Mouse (Mus musculus): Measurements from ENCODE around the gene Psme2. TPM values are rescaled to one million over a fixed set of nuclear protein-coding genes. Genes with fewer than 3 reads are reported as not detected.

Gene Psme2
- polyA plus RNA-seq, 1 experiment from 2014 or later: 200 TPM

GRCm38 (mm10) chr14:55614565-55615178 is 23.8 kb upstream of the Psme2 start:
- Histone ChIP-seq H3K36me3 (peaks cover 5% of the 10 kb centered on the region), H3K27me3 (replicated peaks) (no peaks in the 10 kb centered on the region), H3K4me2 (no peak overlapping the region), H3K4me3 (no peak overlapping the region), H3K4me1 (replicated peaks) (peaks cover 27% of the 10 kb centered on the region), H3K9ac (no peak overlapping the region), H3K27ac (ENCODE audit: poor library complexity, severe bottlenecking) (no peak overlapping the region), H3K9me3 (replicated peaks) (no peaks in the 10 kb centered on the region)
- 53% methylated on average over 7 of the region's 7 CpGs for WGBS
- no peak for ATAC-seq (ENCODE audit: insufficient number of reproducible peaks, low FRiP score)

DNA sequence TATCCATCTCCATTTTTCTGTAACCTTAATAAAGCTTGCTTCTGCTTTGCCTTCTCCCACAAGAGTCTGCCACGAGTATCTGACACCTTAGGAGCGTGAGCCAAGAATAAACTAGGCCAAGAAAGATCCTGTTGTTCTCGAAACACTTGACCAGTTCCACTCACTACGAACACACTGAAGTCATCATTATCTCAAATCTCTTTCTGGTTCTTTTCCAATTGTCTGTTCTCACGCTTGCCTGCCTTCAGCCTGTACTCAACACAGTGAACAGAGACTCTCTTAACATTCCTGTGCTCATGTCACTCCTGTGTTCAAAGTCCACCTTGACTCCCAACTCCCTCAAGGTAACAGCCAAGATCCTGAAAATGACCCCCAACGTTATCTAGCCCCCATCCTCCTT is 22.4 kb upstream of the Psme2 start:
- H3K9ac ChIP-seq: no peak overlapping the region
- no peak overlapping the region for H3K4me2 ChIP-seq
- 35% methylated on average over 6 of the region's 6 CpGs for WGBS
- ATAC-seq (ENCODE audit: insufficient number of reproducible peaks, low FRiP score): no peak
- no peak overlapping the region for H3K4me3 ChIP-seq
- no peaks in the 10 kb centered on the region for H3K27me3 ChIP-seq (replicated peaks)
- H3K27ac ChIP-seq (ENCODE audit: poor library complexity, severe bottlenecking): no peak overlapping the region; the same call in 1 of the 2 replicates
- no peaks in the 10 kb centered on the region for H3K9me3 ChIP-seq (replicated peaks)
- peaks cover 18% of the 10 kb centered on the region for H3K36me3 ChIP-seq
- peaks cover 19% of the 10 kb centered on the region for H3K4me1 ChIP-seq (replicated peaks)

DNA sequence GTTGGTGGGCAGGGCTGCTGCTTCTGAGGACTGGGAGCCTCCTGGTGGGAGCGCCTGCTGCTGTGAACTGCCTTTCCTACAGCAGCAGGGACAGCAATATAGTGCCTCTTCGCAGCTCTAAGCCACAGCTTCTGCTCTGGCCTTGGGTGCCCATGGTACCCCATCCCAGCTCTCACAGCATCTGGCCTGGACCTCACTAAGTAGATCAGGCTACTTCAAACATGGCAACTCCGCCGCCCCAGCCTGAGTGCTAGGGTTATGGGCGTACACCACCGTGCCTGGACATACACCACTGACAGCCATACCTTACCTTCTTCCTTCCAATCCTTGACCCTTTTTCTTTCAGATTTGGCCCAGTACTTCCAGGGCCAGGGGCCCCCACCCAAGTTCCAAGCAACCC is 17.4 kb upstream of the Psme2 start:
- Histone ChIP-seq H3K4me3 (no peak overlapping the region), H3K4me1 (replicated peaks) (peaks cover 11% of the 10 kb centered on the region), H3K9me3 (replicated peaks) (no peaks in the 10 kb centered on the region), H3K4me2 (no peak overlapping the region), H3K36me3 (peaks cover 53% of the 10 kb centered on the region), H3K27me3 (replicated peaks) (no peaks in the 10 kb centered on the region), H3K27ac (ENCODE audit: poor library complexity, severe bottlenecking) (no peak overlapping the region), H3K9ac (no peak overlapping the region)
- ATAC-seq (ENCODE audit: insufficient number of reproducible peaks, low FRiP score): no peak
- WGBS: 89% methylated on average over 6 of the region's 6 CpGs

GRCm38 (mm10) chr14:55605743-55606459 is 15.0 kb upstream of the Psme2 start:
- Histone ChIP-seq H3K4me1 (replicated peaks) (peaks cover 4% of the 10 kb centered on the region), H3K4me3 (no peak overlapping the region), H3K27ac (ENCODE audit: poor library complexity, severe bottlenecking) (no peak overlapping the region), H3K9ac (no peak overlapping the region), H3K4me2 (no peak overlapping the region), H3K27me3 (replicated peaks) (no peaks in the 10 kb centered on the region), H3K9me3 (replicated peaks) (no peaks in the 10 kb centered on the region), H3K36me3 (peaks cover 78% of the 10 kb centered on the region)
- ATAC-seq (ENCODE audit: insufficient number of reproducible peaks, low FRiP score): no peak
- 73% methylated on average over 16 of the region's 16 CpGs for WGBS

DNA sequence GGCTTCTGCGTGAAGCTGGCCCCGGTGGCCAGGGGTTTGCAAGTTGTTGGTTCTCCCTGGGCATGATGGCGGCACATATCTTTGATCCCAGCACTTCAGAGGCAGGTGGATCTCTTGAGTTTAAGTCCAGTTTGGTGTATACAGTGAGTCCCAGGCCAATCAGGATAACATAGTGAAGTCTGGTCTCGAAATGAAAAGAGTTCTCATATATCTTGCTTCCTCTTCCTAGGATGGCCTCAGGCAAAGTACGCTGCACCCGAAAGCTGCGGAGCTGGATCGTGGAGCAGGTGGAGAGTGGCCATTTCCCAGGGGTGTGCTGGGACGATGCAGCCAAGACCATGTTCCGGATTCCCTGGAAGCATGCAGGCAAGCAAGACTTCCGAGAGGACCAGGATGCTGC is 13.9 kb upstream of the Psme2 start:
- Histone ChIP-seq H3K9ac (no peak overlapping the region), H3K4me1 (replicated peaks) (peaks cover 4% of the 10 kb centered on the region), H3K36me3 (peaks cover 84% of the 10 kb centered on the region), H3K4me2 (peak overlapping the region; percentile 69), H3K27ac (ENCODE audit: poor library complexity, severe bottlenecking) (no peak overlapping the region), H3K27me3 (replicated peaks) (no peaks in the 10 kb centered on the region), H3K4me3 (no peak overlapping the region), H3K9me3 (replicated peaks) (no peaks in the 10 kb centered on the region)
- ATAC-seq (ENCODE audit: insufficient number of reproducible peaks, low FRiP score): no peak
- WGBS: 94% methylated on average over 11 of the region's 11 CpGs

GRCm38 (mm10) chr14:55603633-55604576 is 13.0 kb upstream of the Psme2 start:
- H3K36me3 ChIP-seq: peaks cover 84% of the 10 kb centered on the region
- 15% methylated on average over 19 of the region's 19 CpGs for WGBS
- ATAC-seq (ENCODE audit: insufficient number of reproducible peaks, low FRiP score): peak; percentile 90

DNA sequence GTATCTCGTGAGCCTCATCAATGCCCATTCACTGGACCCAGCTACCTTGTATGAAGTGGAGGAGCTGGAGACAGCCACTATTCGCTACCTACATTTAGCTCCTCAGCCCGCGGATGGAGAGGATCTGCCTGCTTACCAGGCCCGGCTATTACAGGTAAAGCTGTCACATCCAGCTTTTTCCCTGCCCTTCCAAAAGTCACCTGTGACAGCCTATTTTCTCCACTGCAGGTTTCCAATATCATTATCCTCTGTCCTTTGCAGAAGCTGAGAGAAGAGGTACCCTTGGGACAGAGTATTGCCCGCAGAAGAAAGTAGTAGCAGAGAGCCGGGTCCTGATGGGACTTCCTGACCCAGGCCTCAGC is 12.3 kb upstream of the Psme2 start, which contains the start of gene Irf9:
Gene Irf9, plus strand, starts transcription at position 301 of the 362 bp plus-strand sequence.
- ATAC-seq (ENCODE audit: insufficient number of reproducible peaks, low FRiP score): no peak
- H3K4me3 ChIP-seq: peak within 1 kb of the TSS; percentile 46
- H3K4me2 ChIP-seq: peak within 1 kb of the TSS; percentile 69
- H3K36me3 ChIP-seq: peaks cover 84% of the 10 kb centered on the region
- peak within 1 kb of the TSS; percentile 66 for H3K9ac ChIP-seq
- no peaks in the 10 kb centered on the region for H3K27me3 ChIP-seq (replicated peaks)
- H3K9me3 ChIP-seq (replicated peaks): no peaks in the 10 kb centered on the region
- H3K4me1 ChIP-seq (replicated peaks): peaks cover 4% of the 10 kb centered on the region
- WGBS: 86% methylated on average over 7 of the region's 7 CpGs
- H3K27ac ChIP-seq (ENCODE audit: poor library complexity, severe bottlenecking): peak within 1 kb of the TSS; percentile 68

More at GRCm38 (mm10) chr14:55603633-55604576, 13.0 kb upstream of the Psme2 start:
- peak overlapping the region; percentile 66 for H3K9ac ChIP-seq
- peak overlapping the region; percentile 46 for H3K4me3 ChIP-seq
- peaks cover 4% of the 10 kb centered on the region for H3K4me1 ChIP-seq (replicated peaks)
- H3K4me2 ChIP-seq: peak overlapping the region; percentile 69
- peak overlapping the region; percentile 68 for H3K27ac ChIP-seq (ENCODE audit: poor library complexity, severe bottlenecking)
- H3K9me3 ChIP-seq (replicated peaks): no peaks in the 10 kb centered on the region
- no peaks in the 10 kb centered on the region for H3K27me3 ChIP-seq (replicated peaks)

GRCm38 (mm10) chr14:55598521-55599390 is 7.8 kb upstream of the Psme2 start:
- Histone ChIP-seq H3K4me3 (no peak overlapping the region), H3K36me3 (peaks cover 93% of the 10 kb centered on the region), H3K4me1 (replicated peaks) (0 out of 2 replicates have a peak, but pooled peaks cover under 1% of the 10 kb centered on the region), H3K27me3 (replicated peaks) (no peaks in the 10 kb centered on the region), H3K9me3 (replicated peaks) (no peaks in the 10 kb centered on the region), H3K4me2 (no peak overlapping the region), H3K9ac (no peak overlapping the region), H3K27ac (ENCODE audit: poor library complexity, severe bottlenecking) (no peak overlapping the region)
- no peak for ATAC-seq (ENCODE audit: insufficient number of reproducible peaks, low FRiP score)
- 91% methylated on average over 21 of the region's 21 CpGs for WGBS

GRCm38 (mm10) chr14:55596036-55596690 is 5.2 kb upstream of the Psme2 start:
- no peak overlapping the region for H3K4me3 ChIP-seq
- no peaks in the 10 kb centered on the region for H3K9me3 ChIP-seq (replicated peaks)
- no peak overlapping the region for H3K27ac ChIP-seq (ENCODE audit: poor library complexity, severe bottlenecking)
- 0 out of 2 replicates have a peak overlapping the region, but pooled peaks have one; percentile 12 for H3K4me2 ChIP-seq
- WGBS: 82% methylated on average over 13 of the region's 13 CpGs
- H3K9ac ChIP-seq: no peak overlapping the region
- H3K4me1 ChIP-seq (replicated peaks): peaks cover 18% of the 10 kb centered on the region
- H3K36me3 ChIP-seq: peaks cover 71% of the 10 kb centered on the region
- H3K27me3 ChIP-seq (replicated peaks): no peaks in the 10 kb centered on the region
- no peak for ATAC-seq (ENCODE audit: insufficient number of reproducible peaks, low FRiP score)

DNA sequence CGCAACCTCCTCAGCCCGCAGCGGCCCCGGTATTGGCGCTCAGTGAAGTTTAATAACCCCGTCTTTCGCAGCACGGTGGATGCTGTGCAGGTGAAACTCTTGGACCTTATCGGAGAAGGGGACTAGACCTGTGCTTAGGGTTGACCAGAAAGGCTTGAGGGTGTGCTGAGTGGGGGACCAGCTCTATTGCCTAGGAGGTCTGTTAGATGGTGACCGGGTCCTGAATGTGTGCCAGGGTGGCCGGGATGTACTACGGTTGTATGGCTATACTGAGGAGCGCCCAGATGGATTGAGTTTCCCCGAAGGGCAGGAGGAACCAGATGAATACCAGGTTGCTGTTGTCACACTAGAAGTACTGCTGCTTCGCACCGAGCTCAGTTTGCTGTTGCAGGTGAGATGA is 1.3 kb upstream of the Psme2 start:
- Histone ChIP-seq H3K4me2 (peak overlapping the region; percentile 95), H3K9me3 (replicated peaks) (no peaks in the 10 kb centered on the region), H3K36me3 (peaks cover 44% of the 10 kb centered on the region), H3K27me3 (replicated peaks) (no peaks in the 10 kb centered on the region), H3K9ac (peak overlapping the region; percentile 95), H3K4me3 (peak overlapping the region; percentile 98), H3K4me1 (replicated peaks) (peaks cover 25% of the 10 kb centered on the region), H3K27ac (ENCODE audit: poor library complexity, severe bottlenecking) (peak overlapping the region; percentile 98)
- no peak for ATAC-seq (ENCODE audit: insufficient number of reproducible peaks, low FRiP score)
- 8% methylated on average over 16 of the region's 16 CpGs for WGBS
